Mouse (Mus musculus) neural tube, embryonic 15.5 days (tissue): ENCODE measurements around the gene Itpa. TPM values are rescaled to one million over a fixed set of nuclear protein-coding genes. Genes with fewer than 3 reads are reported as not detected.

Experiments
- ATAC-seq: fragments of 200-750 bp; cut with Nextera tagmentation; 2 replicates; pipeline ENCODE4 v1.8.0; 2017; ENCODE audit warnings: mild to moderate bottlenecking, moderate TSS enrichment, moderate library complexity; ENCODE audit not compliant: low FRiP score
- H3K27ac ChIP-seq: fragments of 300-500 bp; sonication (generic); replicated peaks from 2 replicates; pipeline ENCODE4 v1.5.1; 2015; ENCODE audit warnings: mild to moderate bottlenecking, inconsistent platforms
- H3K27me3 ChIP-seq: fragments of 300-500 bp; sonication (generic); replicated peaks from 2 replicates; pipeline ENCODE4 v1.6.1; 2015; ENCODE audit warnings: inconsistent platforms
- H3K36me3 ChIP-seq: fragments of 300-500 bp; sonication (generic); 2 replicates; pipeline ENCODE4 v1.6.1; 2015; ENCODE audit warnings: inconsistent platforms
- H3K4me1 ChIP-seq: fragments of 300-500 bp; sonication (generic); 2 replicates; pipeline ENCODE4 v1.6.1; 2015; ENCODE audit warnings: inconsistent platforms
- H3K4me2 ChIP-seq: fragments of 300-500 bp; sonication (generic); 2 replicates; pipeline ENCODE4 v1.6.1; 2015; ENCODE audit warnings: inconsistent platforms, mild to moderate bottlenecking, moderate library complexity
- H3K4me3 ChIP-seq: fragments of 300-500 bp; sonication (generic); replicated peaks from 2 replicates; pipeline ENCODE4 v1.5.1; 2015; ENCODE audit warnings: mild to moderate bottlenecking, inconsistent platforms
- H3K9ac ChIP-seq: fragments of 300-500 bp; sonication (generic); replicated peaks from 2 replicates; pipeline ENCODE4 v1.6.1; 2015; ENCODE audit warnings: mild to moderate bottlenecking, inconsistent platforms
- H3K9me3 ChIP-seq: fragments of 300-500 bp; sonication (generic); replicated peaks from 2 replicates; pipeline ENCODE4 v1.6.1; 2016; ENCODE audit warnings: inconsistent platforms
- WGBS: fragments of 180-500 bp; shearing (Covaris S2); methylation state at CpG from one replicate; pipeline ENCODE4 v1.1.7; 2015; ENCODE audit warnings: mixed read lengths; 5-methylcytosine and 5-hydroxymethylcytosine counted together
- polyA plus RNA-seq: library from polyadenylated mRNA; unstranded; fragments of >200 nt; fragmentation: Nextera tagmentation; extraction: Ambion mirVana; gene quantifications from 2 replicates; pipeline ENCODE4 v1.2.1, GENCODE M21; 2015

Gene Itpa
- 115 and 123 TPM in 2 replicates for polyA plus RNA-seq

DNA sequence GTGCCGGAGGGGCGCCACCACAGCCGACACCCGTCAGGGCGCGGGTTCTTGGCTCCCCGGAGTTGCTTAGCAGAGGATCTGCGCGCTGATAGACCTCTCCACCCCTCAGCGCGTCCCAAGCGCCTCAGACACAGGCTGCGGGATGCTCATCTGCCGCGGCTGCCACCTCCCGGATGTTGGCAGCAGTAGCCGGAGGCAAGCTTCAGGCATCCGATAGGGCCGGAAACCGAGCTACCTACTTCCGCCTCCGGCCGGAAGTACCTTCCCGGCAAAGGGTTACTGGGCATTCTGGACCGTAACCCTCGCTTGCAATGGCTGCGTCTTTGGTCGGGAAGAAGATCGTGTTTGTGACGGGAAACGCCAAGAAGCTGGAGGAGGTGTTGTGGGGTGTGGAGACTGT is at the start of gene Itpa:
Gene Itpa, plus strand, starts transcription at position 52 of the 400 bp plus-strand sequence.
- peak; percentile 74 for ATAC-seq
- Histone ChIP-seq H3K36me3 (peaks cover 13% of the 10 kb centered on the region), H3K27me3 (no peaks in the 10 kb centered on the region), H3K4me1 (peaks cover 47% of the 10 kb centered on the region), H3K4me3 (peak within 1 kb of the TSS; percentile 75), H3K4me2 (peak within 1 kb of the TSS; percentile 84), H3K9me3 (no peaks in the 10 kb centered on the region), H3K9ac (peak within 1 kb of the TSS; percentile 75), H3K27ac (peak within 1 kb of the TSS; percentile 91)
- WGBS = 1% methylated on average over 31 of the region's 31 CpGs

DNA sequence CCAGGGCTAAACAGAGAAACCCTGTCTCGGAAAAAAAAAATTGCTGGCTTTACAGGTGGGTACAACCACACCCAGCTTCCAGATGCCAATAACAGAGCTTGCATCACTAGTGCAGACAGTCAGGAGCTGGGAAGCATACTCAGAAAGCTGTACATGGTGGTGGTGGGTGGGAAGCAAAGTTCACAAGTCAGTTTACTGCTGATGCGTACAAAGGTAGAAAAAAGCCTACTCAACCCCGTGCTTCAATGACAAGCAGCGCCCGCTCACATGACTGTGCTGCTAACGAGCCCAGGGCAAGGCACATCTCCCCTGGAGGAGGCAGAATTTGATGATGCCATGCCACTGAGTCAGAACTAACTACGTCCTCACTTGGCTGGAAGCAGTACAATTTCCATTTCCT is 48.4 kb upstream of the Itpa start:
- Histone ChIP-seq H3K9me3 (no peaks in the 10 kb centered on the region), H3K4me1 (no peaks in the 10 kb centered on the region), H3K9ac (no peak overlapping the region), H3K36me3 (peaks cover 46% of the 10 kb centered on the region), H3K4me2 (no peak overlapping the region), H3K4me3 (no peak overlapping the region), H3K27me3 (no peaks in the 10 kb centered on the region), H3K27ac (no peak overlapping the region)
- WGBS = 95% methylated on average over 7 of the region's 7 CpGs
- ATAC-seq = no peak

- no peak for ATAC-seq
- 61% methylated on average over 3 of the region's 3 CpGs for WGBS
- peak overlapping the region; percentile 91 for H3K4me2 ChIP-seq
- no peaks in the 10 kb centered on the region for H3K27me3 ChIP-seq
- H3K9me3 ChIP-seq = no peaks in the 10 kb centered on the region
- H3K36me3 ChIP-seq = peaks cover 24% of the 10 kb centered on the region
- peak overlapping the region; percentile 80 for H3K4me3 ChIP-seq
- H3K9ac ChIP-seq = no peak overlapping the region
- no peak overlapping the region for H3K27ac ChIP-seq
- H3K4me1 ChIP-seq = peaks cover 14% of the 10 kb centered on the region
Measured at GRCm38 (mm10) chr2:130628424-130628823, 39.0 kb upstream of the Itpa start.

- H3K9ac ChIP-seq = peak overlapping the region; percentile 81
- peak overlapping the region; percentile 91 for H3K4me2 ChIP-seq
- peaks cover 22% of the 10 kb centered on the region for H3K36me3 ChIP-seq
- peak overlapping the region; percentile 80 for H3K4me3 ChIP-seq
- WGBS = 3% methylated on average over 37 of the region's 37 CpGs
- H3K27ac ChIP-seq = peak overlapping the region; percentile 80
- H3K9me3 ChIP-seq = no peaks in the 10 kb centered on the region
- ATAC-seq = peak; percentile 60
- H3K27me3 ChIP-seq = peaks cover 8% of the 10 kb centered on the region
- H3K4me1 ChIP-seq = peaks cover 16% of the 10 kb centered on the region
Measured at GRCm38 (mm10) chr2:130629080-130629838, 38.2 kb upstream of the Itpa start.

GRCm38 (mm10) chr2:130629839-130630203 is 37.6 kb upstream of the Itpa start, which contains the start of the genes Fastkd5 and Ubox5:
Gene Fastkd5 (minus strand): TSS chr2:130630027.
Gene Ubox5 (minus strand): TSS chr2:130630038.
- under 1% methylated on average over 25 of the region's 25 CpGs for WGBS
- Histone ChIP-seq H3K9me3 (no peaks in the 10 kb centered on the region), H3K9ac (peak within 1 kb of the TSS; percentile 81), H3K4me2 (peak within 1 kb of the TSS; percentile 91), H3K36me3 (peaks cover 26% of the 10 kb centered on the region), H3K27me3 (peaks cover 14% of the 10 kb centered on the region), H3K4me1 (peaks cover 22% of the 10 kb centered on the region), H3K4me3 (peak within 1 kb of the TSS; percentile 80), H3K27ac (peak within 1 kb of the TSS; percentile 80)
- peak; percentile 83 for ATAC-seq

DNA sequence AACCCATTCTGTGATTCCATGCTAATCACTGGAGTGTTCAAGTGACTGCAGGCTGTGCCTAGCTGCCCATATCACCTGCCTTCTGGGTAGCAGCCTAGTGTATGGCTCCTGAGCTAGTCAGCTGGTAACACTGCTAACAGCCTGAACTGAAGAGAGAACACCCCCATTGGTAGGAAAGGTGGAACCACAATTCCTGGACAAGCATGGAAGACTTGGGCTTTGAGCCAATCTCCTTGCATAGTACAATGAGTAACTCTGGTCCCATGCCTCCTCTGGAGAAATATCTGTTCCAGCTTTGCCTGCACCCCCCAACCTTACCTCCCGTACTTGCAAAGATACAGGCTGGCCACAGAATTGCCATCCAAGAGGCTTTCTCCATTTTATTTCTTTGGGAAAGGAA is 35.0 kb upstream of the Itpa start:
- Histone ChIP-seq H3K9ac (no peak overlapping the region), H3K9me3 (no peaks in the 10 kb centered on the region), H3K27ac (no peak overlapping the region), H3K4me1 (peaks cover 36% of the 10 kb centered on the region), H3K4me2 (no peak overlapping the region), H3K27me3 (peaks cover 40% of the 10 kb centered on the region), H3K36me3 (peaks cover 24% of the 10 kb centered on the region), H3K4me3 (no peak overlapping the region)
- 68% methylated on average over 1 of the region's 1 CpGs for WGBS
- no peak for ATAC-seq

DNA sequence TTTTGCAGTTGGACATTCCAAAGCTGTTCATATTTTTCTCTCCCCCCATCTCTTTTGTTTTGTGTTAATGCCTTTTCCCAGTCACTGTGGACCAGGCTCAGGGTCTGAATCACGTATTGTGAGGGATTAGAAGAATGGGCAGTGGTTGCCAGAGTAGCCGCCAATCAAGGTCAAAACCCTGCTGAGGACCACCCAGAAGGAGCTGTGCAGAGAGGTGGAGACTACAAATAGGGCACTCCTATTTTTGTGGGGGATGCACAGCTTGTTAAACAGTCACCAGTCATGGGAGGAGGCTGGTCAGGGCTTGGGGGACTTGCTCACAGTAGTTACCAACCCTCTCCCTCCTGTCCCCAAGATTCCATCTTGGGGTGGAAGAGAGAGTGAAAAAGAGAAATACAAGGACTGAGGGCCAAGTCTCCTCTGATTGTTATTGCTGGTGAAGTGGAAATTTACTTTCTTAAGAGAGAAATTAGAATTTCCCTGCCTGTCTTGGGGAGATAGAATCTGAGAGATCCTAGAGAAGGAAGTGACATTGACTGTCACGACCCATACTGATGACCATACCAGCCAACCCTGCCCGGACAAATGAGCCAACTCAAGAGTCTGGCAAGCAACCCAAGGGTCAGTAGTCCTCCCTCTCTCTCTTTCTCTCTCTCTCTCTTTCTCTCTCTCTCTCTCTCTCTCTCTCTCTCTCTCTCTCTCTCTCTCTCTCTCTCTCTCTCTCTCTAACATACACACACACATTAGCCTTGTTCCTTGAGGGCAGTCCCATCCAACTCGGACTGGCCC is 34.3 kb upstream of the Itpa start:
- Histone ChIP-seq H3K27me3 (peaks cover 46% of the 10 kb centered on the region), H3K4me2 (no peak overlapping the region), H3K27ac (no peak overlapping the region), H3K9ac (no peak overlapping the region), H3K9me3 (no peaks in the 10 kb centered on the region), H3K4me1 (peaks cover 37% of the 10 kb centered on the region), H3K36me3 (peaks cover 20% of the 10 kb centered on the region), H3K4me3 (no peak overlapping the region)
- 51% methylated on average over 5 of the region's 5 CpGs for WGBS
- no peak for ATAC-seq

DNA sequence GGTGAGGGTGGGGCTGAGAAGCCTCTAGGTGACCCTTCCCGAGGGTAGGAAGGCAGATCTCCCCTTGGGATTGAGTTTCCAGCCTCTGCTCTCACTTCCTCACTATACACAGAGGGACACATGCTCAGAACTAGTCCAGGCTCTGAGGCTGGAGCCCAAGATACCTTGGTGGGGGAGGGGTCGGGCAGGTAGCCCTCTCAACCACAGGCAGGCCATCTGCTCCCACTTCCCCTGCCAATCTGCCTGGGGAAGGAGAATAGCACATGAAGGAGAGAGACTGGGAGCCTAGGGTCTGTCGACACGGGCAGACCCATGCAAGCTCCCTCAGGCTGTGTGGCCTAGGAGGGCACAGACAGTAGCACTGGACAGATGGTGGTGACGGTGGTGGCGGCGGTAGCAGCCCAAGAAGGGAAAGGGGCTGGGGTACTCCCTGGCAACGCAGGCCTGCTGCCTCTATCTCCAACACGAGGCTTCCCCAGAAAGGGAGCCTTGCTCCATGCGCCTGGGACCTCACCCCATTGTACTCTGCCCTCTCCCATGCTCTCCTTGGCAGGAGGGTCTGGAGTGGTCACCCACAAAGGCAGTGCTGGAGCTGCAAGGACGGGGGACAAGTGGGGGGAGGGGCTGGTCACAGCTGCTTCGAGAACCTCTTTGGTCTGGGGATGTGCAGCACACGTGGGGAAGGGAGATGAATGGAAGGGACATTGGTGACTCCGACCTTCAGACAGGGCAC is 33.2 kb upstream of the Itpa start:
- H3K9me3 ChIP-seq = no peaks in the 10 kb centered on the region
- H3K4me1 ChIP-seq = peaks cover 31% of the 10 kb centered on the region
- peak overlapping the region; percentile 50 for H3K4me2 ChIP-seq
- H3K27me3 ChIP-seq = peaks cover 54% of the 10 kb centered on the region
- no peak overlapping the region for H3K9ac ChIP-seq
- H3K4me3 ChIP-seq = peak overlapping the region; percentile 20; the same call in 1 of the 2 replicates
- 17% methylated on average over 14 of the region's 14 CpGs for whole genome bisulfite sequencing
- ATAC-seq = no peak
- H3K36me3 ChIP-seq = peaks cover 20% of the 10 kb centered on the region
- no peak overlapping the region for H3K27ac ChIP-seq

DNA sequence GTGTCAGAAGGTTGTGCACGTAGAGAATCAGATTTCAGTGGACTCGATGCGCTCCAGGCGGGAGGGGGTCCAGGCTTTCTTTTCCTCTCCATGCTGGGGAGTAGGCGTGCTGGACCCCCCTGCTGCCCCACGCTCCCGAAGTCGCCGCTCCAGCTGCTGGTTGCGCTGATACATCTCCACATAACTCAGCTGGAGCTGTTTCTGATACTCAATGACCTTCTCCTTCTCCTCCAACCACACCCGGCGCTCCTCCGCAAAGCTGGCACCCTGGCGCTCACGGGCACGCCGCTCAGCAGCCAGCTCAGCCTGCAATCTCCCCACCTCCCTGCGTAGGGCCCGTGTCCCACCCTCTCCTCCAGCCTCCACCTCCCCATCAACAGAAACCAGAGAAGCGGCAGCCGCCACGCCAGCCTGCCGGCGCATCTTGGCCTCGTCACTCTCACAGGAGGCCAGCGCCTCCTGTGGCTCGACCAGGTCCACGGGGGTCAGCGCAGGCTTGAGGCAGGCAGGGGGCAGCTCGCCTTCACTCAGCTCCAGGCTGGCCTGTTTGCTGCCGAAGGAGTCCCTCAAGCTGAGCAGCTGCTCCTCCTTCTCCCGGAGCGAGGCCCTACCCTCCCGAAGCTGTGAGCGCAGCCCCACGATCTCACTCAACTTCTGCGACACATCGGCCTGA is 32.5 kb upstream of the Itpa start:
- Histone ChIP-seq H3K4me3 (peak overlapping the region; percentile 20; the same call in 1 of the 2 replicates), H3K9ac (no peak overlapping the region; the same call in 1 of the 2 replicates), H3K27me3 (peaks cover 58% of the 10 kb centered on the region), H3K4me2 (peak overlapping the region; percentile 50), H3K27ac (no peak overlapping the region), H3K9me3 (no peaks in the 10 kb centered on the region), H3K4me1 (peaks cover 30% of the 10 kb centered on the region), H3K36me3 (peaks cover 20% of the 10 kb centered on the region)
- 8% methylated on average over 38 of the region's 38 CpGs for WGBS
- ATAC-seq = no peak

DNA sequence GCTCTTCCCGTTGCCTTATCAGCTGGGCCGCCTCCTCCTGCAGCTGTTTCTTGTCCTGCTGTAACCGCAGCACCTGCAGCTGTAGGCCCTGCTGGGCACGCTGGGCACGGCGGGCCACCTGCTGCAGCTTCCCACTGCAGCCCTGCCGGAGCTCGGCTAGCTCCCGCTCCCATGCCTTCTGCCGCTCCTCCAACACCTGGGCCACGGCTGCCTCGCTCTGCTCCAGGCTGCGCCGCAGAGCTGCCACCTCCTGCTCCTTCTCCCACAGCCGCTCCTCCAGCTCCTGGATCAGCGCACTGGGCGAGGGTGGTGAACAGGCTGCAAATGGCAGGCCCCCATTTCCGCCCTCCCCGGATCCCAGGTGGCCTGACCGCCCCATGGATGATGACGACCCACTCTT is 31.6 kb upstream of the Itpa start:
- WGBS = 26% methylated on average over 21 of the region's 21 CpGs
- Histone ChIP-seq H3K27ac (no peak overlapping the region), H3K27me3 (peaks cover 58% of the 10 kb centered on the region), H3K9ac (no peak overlapping the region), H3K4me3 (no peak overlapping the region), H3K36me3 (peaks cover 20% of the 10 kb centered on the region), H3K4me2 (no peak overlapping the region), H3K4me1 (peaks cover 29% of the 10 kb centered on the region), H3K9me3 (no peaks in the 10 kb centered on the region)
- ATAC-seq = no peak

DNA sequence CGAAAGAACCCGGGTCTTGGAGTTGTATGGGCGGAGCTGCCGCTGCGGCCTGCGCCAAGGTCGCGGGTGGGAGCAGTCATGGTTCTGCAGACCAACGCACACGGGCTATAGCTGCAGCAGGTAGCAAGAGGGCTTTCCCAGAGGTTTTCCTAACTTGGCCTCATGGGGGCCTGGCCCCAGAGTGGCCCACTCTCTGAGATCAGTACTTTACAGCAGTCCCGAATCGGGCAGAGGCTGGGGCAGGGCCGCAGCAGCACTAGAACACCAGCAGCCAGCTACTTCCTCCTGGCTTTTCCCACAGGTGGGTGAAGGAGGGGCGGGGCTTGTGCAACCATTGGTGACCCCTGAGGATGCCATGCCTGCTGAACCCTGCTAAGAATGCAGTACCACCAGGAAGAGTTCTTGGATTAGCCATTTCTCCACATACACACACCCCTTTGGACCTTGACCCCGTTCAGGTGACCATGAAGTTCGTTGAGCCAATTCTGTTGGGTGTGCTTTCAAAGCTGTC is 29.3 kb upstream of the Itpa start:
- Histone ChIP-seq H3K27ac (no peak overlapping the region), H3K4me3 (no peak overlapping the region), H3K27me3 (peaks cover 58% of the 10 kb centered on the region), H3K36me3 (peaks cover 20% of the 10 kb centered on the region), H3K4me2 (no peak overlapping the region), H3K9ac (no peak overlapping the region), H3K9me3 (no peaks in the 10 kb centered on the region), H3K4me1 (peaks cover 45% of the 10 kb centered on the region)
- WGBS = 29% methylated on average over 16 of the region's 16 CpGs
- no peak for ATAC-seq
